Mouse (Mus musculus) forebrain, embryonic 11.5 days (tissue): Measurements from ENCODE around the gene Fxr2. TPM values are rescaled to one million over a fixed set of nuclear protein-coding genes. Genes with fewer than 3 reads are reported as not detected.

Experiments
- ATAC-seq: fragments of 200-750 bp; cut with Nextera tagmentation; replicated peaks from 2 replicates; pipeline ENCODE4 v1.8.0; 2017; ENCODE audit warnings: moderate TSS enrichment; ENCODE audit not compliant: low FRiP score
- DNase-seq: peaks from one replicate; pipeline ENCODE4 v3.0.0-alpha.2; 2017; ENCODE audit warnings: low spot score
- H3K27ac ChIP-seq: fragments of 300-500 bp; sonication (generic); 2 replicates; pipeline ENCODE4 v1.5.1; 2014; ENCODE audit warnings: low read depth, low read length
- H3K27me3 ChIP-seq: fragments of 300-500 bp; sonication (generic); 2 replicates; pipeline ENCODE4 v1.6.1; 2014; ENCODE audit warnings: mild to moderate bottlenecking, low read length, mixed read lengths; ENCODE audit not compliant: control insufficient read depth, insufficient read depth
- H3K36me3 ChIP-seq: fragments of 300-500 bp; sonication (generic); 2 replicates; pipeline ENCODE4 v1.6.1; 2014; ENCODE audit warnings: mild to moderate bottlenecking, low read length, moderate library complexity, mixed read lengths; ENCODE audit not compliant: control insufficient read depth, insufficient read depth
- H3K4me1 ChIP-seq: fragments of 300-500 bp; sonication (generic); replicated peaks from 2 replicates; pipeline ENCODE4 v1.6.1; 2014; ENCODE audit warnings: low read length, mixed read lengths; ENCODE audit not compliant: control insufficient read depth, insufficient read depth
- H3K4me2 ChIP-seq: fragments of 300-500 bp; sonication (generic); 2 replicates; pipeline ENCODE4 v1.6.1; 2014; ENCODE audit warnings: low read depth, mild to moderate bottlenecking, low read length, moderate library complexity, mixed read lengths; ENCODE audit not compliant: severe bottlenecking
- H3K4me3 ChIP-seq: fragments of 300-500 bp; sonication (generic); 2 replicates; pipeline ENCODE4 v1.5.1; 2014; ENCODE audit warnings: low read depth, low read length
- H3K9ac ChIP-seq: fragments of 300-500 bp; sonication (generic); 2 replicates; pipeline ENCODE4 v1.6.1; 2014; ENCODE audit warnings: low read length
- H3K9me3 ChIP-seq: fragments of 300-500 bp; sonication (generic); 2 replicates; pipeline ENCODE4 v1.6.1; 2016; ENCODE audit warnings: low read length, mixed read lengths; ENCODE audit not compliant: control insufficient read depth
- WGBS: fragments of 180-500 bp; shearing (Covaris S2); extraction: QIAGEN DNeasy Blood & Tissue Kit; methylation state at CpG from one replicate; pipeline ENCODE4 v1.1.7; 2014; 5-methylcytosine and 5-hydroxymethylcytosine counted together
- polyA plus RNA-seq: library from polyadenylated mRNA; unstranded; fragments of >200 nt; fragmentation: Nextera tagmentation; extraction: Ambion mirVana; gene quantifications from 2 replicates; pipeline ENCODE4 v1.2.1, GENCODE M21; 2014

Gene Fxr2
- polyA plus RNA-seq, 1 experiment from 2014 or later: 33.6 TPM

GRCm38 (mm10) chr11:69629802-69630201, 3.0 kb upstream of the Fxr2 start:
- Histone ChIP-seq H3K9ac (no peak overlapping the region), H3K4me2 (no peak overlapping the region), H3K27me3 (no peaks in the 10 kb centered on the region), H3K4me3 (no peak overlapping the region), H3K9me3 (no peaks in the 10 kb centered on the region), H3K36me3 (no peaks in the 10 kb centered on the region; the same call in 1 of the 2 replicates), H3K27ac (no peak overlapping the region), H3K4me1 (peaks cover 6% of the 10 kb centered on the region; the same call in 1 of the 2 replicates)
- WGBS: 54% methylated on average over 1 of the region's 1 CpGs
- DNase-seq (no peak), ATAC-seq (no peak)

- Histone ChIP-seq H3K4me2 (peak overlapping the region; percentile 61), H3K36me3 (no peaks in the 10 kb centered on the region; the same call in 1 of the 2 replicates), H3K27ac (peak overlapping the region; percentile 91), H3K4me1 (peaks cover 7% of the 10 kb centered on the region; the same call in 1 of the 2 replicates), H3K27me3 (no peaks in the 10 kb centered on the region), H3K9ac (peak overlapping the region; percentile 98), H3K4me3 (peak overlapping the region; percentile 99), H3K9me3 (no peaks in the 10 kb centered on the region)
- under 1% methylated on average over 49 of the region's 50 CpGs for WGBS
- ATAC-seq (peak; percentile 72), DNase-seq (no peak)
Observed at GRCm38 (mm10) chr11:69633128-69633866, 507 bp downstream of the Fxr2 start.

- Histone ChIP-seq H3K27ac (no peak overlapping the region), H3K9ac (no peak overlapping the region), H3K4me1 (peaks cover 7% of the 10 kb centered on the region; the same call in 1 of the 2 replicates), H3K4me2 (0 out of 2 replicates have a peak overlapping the region, but pooled peaks have one; percentile 27), H3K9me3 (no peaks in the 10 kb centered on the region), H3K27me3 (no peaks in the 10 kb centered on the region), H3K4me3 (no peak overlapping the region), H3K36me3 (no peaks in the 10 kb centered on the region; the same call in 1 of the 2 replicates)
- ATAC-seq (no peak), DNase-seq (no peak)
- WGBS: 88% methylated on average over 3 of the region's 3 CpGs
Observed at GRCm38 (mm10) chr11:69635471-69635870, 2.7 kb downstream of the Fxr2 start.

GRCm38 (mm10) chr11:69645860-69646259, 13.1 kb downstream of the Fxr2 start:
- no peak for ATAC-seq
- 93% methylated on average over 5 of the region's 5 CpGs for WGBS

GRCm38 (mm10) chr11:69653399-69653798, 20.6 kb downstream of the Fxr2 start:
- Histone ChIP-seq H3K9me3 (no peaks in the 10 kb centered on the region), H3K27me3 (no peaks in the 10 kb centered on the region), H3K4me3 (no peak overlapping the region), H3K4me2 (no peak overlapping the region), H3K36me3 (peaks cover 37% of the 10 kb centered on the region), H3K9ac (no peak overlapping the region), H3K27ac (no peak overlapping the region), H3K4me1 (peaks cover 7% of the 10 kb centered on the region; the same call in 1 of the 2 replicates)
- 73% methylated on average over 5 of the region's 5 CpGs for WGBS
- no peak for ATAC-seq
- no peak for DNase-seq

More at GRCm38 (mm10) chr11:69645860-69646259, 13.1 kb downstream of the Fxr2 start:
- Histone ChIP-seq H3K4me1 (no peaks in the 10 kb centered on the region), H3K27ac (no peak overlapping the region), H3K4me2 (no peak overlapping the region), H3K9ac (no peak overlapping the region), H3K36me3 (peaks cover 41% of the 10 kb centered on the region), H3K9me3 (no peaks in the 10 kb centered on the region), H3K27me3 (no peaks in the 10 kb centered on the region), H3K4me3 (no peak overlapping the region)
- no peak for DNase-seq

- 52% methylated on average over 9 of the region's 9 CpGs for WGBS
- H3K27me3 ChIP-seq: no peaks in the 10 kb centered on the region
- no peak for DNase-seq
- no peak for ATAC-seq
- H3K27ac ChIP-seq: no peak overlapping the region
- H3K4me2 ChIP-seq: no peak overlapping the region
- H3K4me1 ChIP-seq: peaks cover 7% of the 10 kb centered on the region; the same call in 1 of the 2 replicates
- no peak overlapping the region for H3K4me3 ChIP-seq
- H3K36me3 ChIP-seq: peaks cover 27% of the 10 kb centered on the region
- no peak overlapping the region for H3K9ac ChIP-seq
- H3K9me3 ChIP-seq: no peaks in the 10 kb centered on the region
Observed at GRCm38 (mm10) chr11:69654760-69655159, 22.0 kb downstream of the Fxr2 start.

GRCm38 (mm10) chr11:69655264-69656064, 22.7 kb downstream of the Fxr2 start, which contains the start of gene Sox15:
Sox15 (plus strand) TSS chr11:69655314.
- no peak within 1 kb of the TSS for H3K9ac ChIP-seq
- WGBS: 24% methylated on average over 34 of the region's 34 CpGs
- peaks cover 7% of the 10 kb centered on the region; the same call in 1 of the 2 replicates for H3K4me1 ChIP-seq
- H3K27ac ChIP-seq: no peak within 1 kb of the TSS
- no peak within 1 kb of the TSS for H3K4me2 ChIP-seq
- no peak within 1 kb of the TSS for H3K4me3 ChIP-seq
- DNase-seq (peak; percentile 89), ATAC-seq (peak; percentile 67; the same call in 1 of the 2 replicates)
- peaks cover 22% of the 10 kb centered on the region for H3K36me3 ChIP-seq
- no peaks in the 10 kb centered on the region for H3K9me3 ChIP-seq
- H3K27me3 ChIP-seq: no peaks in the 10 kb centered on the region

GRCm38 (mm10) chr11:69656065-69656455, 23.3 kb downstream of the Fxr2 start:
- H3K4me2 ChIP-seq: no peak overlapping the region
- H3K4me3 ChIP-seq: no peak overlapping the region
- ATAC-seq (no peak), DNase-seq (no peak)
- H3K27ac ChIP-seq: no peak overlapping the region
- H3K4me1 ChIP-seq: peaks cover 7% of the 10 kb centered on the region; the same call in 1 of the 2 replicates
- peaks cover 16% of the 10 kb centered on the region for H3K36me3 ChIP-seq
- WGBS: 78% methylated on average over 5 of the region's 5 CpGs
- no peak overlapping the region for H3K9ac ChIP-seq
- H3K27me3 ChIP-seq: no peaks in the 10 kb centered on the region
- H3K9me3 ChIP-seq: no peaks in the 10 kb centered on the region
